ENCODE assay signal across 14 mouse cellular contexts in genomic region chr11:108930612-108931011, GRCm38 (mm10). TPM values are rescaled to one million over a fixed set of nuclear protein-coding genes. Genes with fewer than 3 reads are reported as not detected.
A peak's percentile ranks its signal among the peaks of the same experiment; 100 is the strongest.
DNase-seq lines count a peak whose midpoint lies in the region; ATAC-seq lines count a peak whose summit lies in the region.
"Had no signal": no experiment of that assay in that cellular context is flagged by ENCODE, and none has a peak within 500 bp of the region (broad histone marks: within the 10 kb centered on the region; RNA-seq: fewer than 3 reads in every experiment).

No protein-coding gene starts in this region.

- H3K27ac ChIP-seq in embryonic facial prominence, embryonic 10.5 days (replicated peaks), result peak overlapping the region; percentile 69
- peak overlapping the region; percentile 57 for H3K27ac ChIP-seq in hindbrain, embryonic 14.5 days
- peak overlapping the region; percentile 74 for H3K27ac ChIP-seq in midbrain, embryonic 13.5 days
- H3K27ac ChIP-seq: limb, embryonic 15.5 days had no signal

- H3K4me2 ChIP-seq in hindbrain, embryonic 14.5 days (replicated peaks), result peak overlapping the region; percentile 68
- peak overlapping the region; percentile 89 for H3K4me2 ChIP-seq in midbrain, embryonic 13.5 days (replicated peaks)
- H3K4me2 ChIP-seq: limb, embryonic 15.5 days had no signal

- H3K9me3 ChIP-seq in embryonic facial prominence, embryonic 10.5 days, result peaks cover 6% of the 10 kb centered on the region; the same call in 1 of the 2 replicates
- no peaks in the 10 kb centered on the region for H3K9me3 ChIP-seq in hindbrain, embryonic 14.5 days (ENCODE audit: control insufficient read depth, low read length)
- no peaks in the 10 kb centered on the region for H3K9me3 ChIP-seq in midbrain, embryonic 13.5 days
- H3K9me3 ChIP-seq: limb, embryonic 15.5 days had no signal

- H3K27me3 ChIP-seq in embryonic facial prominence, embryonic 10.5 days (replicated peaks; ENCODE audit: low read depth, poor library complexity, severe bottlenecking), result peaks cover 36% of the 10 kb centered on the region
- H3K27me3 ChIP-seq in hindbrain, embryonic 14.5 days (ENCODE audit: control insufficient read depth, insufficient read depth, low read length), result no peaks in the 10 kb centered on the region
- H3K27me3 ChIP-seq in midbrain, embryonic 13.5 days, result no peaks in the 10 kb centered on the region
- H3K27me3 ChIP-seq: limb, embryonic 15.5 days had no signal

- peaks cover 88% of the 10 kb centered on the region for H3K4me1 ChIP-seq in embryonic facial prominence, embryonic 10.5 days
- peaks cover 78% of the 10 kb centered on the region for H3K4me1 ChIP-seq in hindbrain, embryonic 14.5 days (replicated peaks; ENCODE audit: control insufficient read depth, insufficient read depth, low read length)
- peaks cover 90% of the 10 kb centered on the region for H3K4me1 ChIP-seq in midbrain, embryonic 13.5 days (replicated peaks)

- ATAC-seq in hindbrain, embryonic 14.5 days (ENCODE audit: low FRiP score), result no peak
- no peak for ATAC-seq in midbrain, embryonic 13.5 days
- no peak for ATAC-seq in megakaryocyte-erythroid progenitor cell, adult 5-6 weeks (replicated peaks; ENCODE audit: low FRiP score, low TSS enrichment, poor library complexity, severe bottlenecking)
- ATAC-seq: lung, postnatal 0 days had no signal

- peaks cover 96% of the 10 kb centered on the region for H3K36me3 ChIP-seq in embryonic facial prominence, embryonic 10.5 days (replicated peaks)
- H3K36me3 ChIP-seq in hindbrain, embryonic 14.5 days (replicated peaks; ENCODE audit: control insufficient read depth, insufficient read depth), result peaks cover 37% of the 10 kb centered on the region
- H3K36me3 ChIP-seq in midbrain, embryonic 13.5 days, result peaks cover 38% of the 10 kb centered on the region
- H3K36me3 ChIP-seq: G1E had no signal

- WGBS in embryonic facial prominence, embryonic 10.5 days, result 24% methylated on average over 3 of the region's 3 CpGs
- 19% methylated on average over 3 of the region's 3 CpGs for WGBS in hindbrain, embryonic 14.5 days
- 19% methylated on average over 3 of the region's 3 CpGs for WGBS in midbrain, embryonic 13.5 days

- H3K4me3 ChIP-seq in embryonic facial prominence, embryonic 10.5 days, result peak overlapping the region; percentile 29
- no peak overlapping the region for H3K4me3 ChIP-seq in hindbrain, embryonic 14.5 days (replicated peaks; ENCODE audit: low read length)
- no peak overlapping the region; the same call in 1 of the 2 replicates for H3K4me3 ChIP-seq in midbrain, embryonic 13.5 days (replicated peaks)
- H3K4me3 ChIP-seq: limb, embryonic 15.5 days had no signal

- H3K9ac ChIP-seq in hindbrain, embryonic 14.5 days, result peak overlapping the region; percentile 31; the same call in 1 of the 2 replicates
- peak overlapping the region; percentile 55 for H3K9ac ChIP-seq in midbrain, embryonic 13.5 days (replicated peaks)
- H3K9ac ChIP-seq: limb, embryonic 15.5 days had no signal

- DNase-seq in embryo, embryonic 10.5 days (ENCODE audit: low spot score), result peak; percentile 61
- DNase-seq in embryo, embryonic 11 days, result no peak
- DNase-seq in embryonic facial prominence, embryonic 10.5 days (ENCODE audit: low spot score), result peak; percentile 55
- no peak for DNase-seq in hindbrain, embryonic 14.5 days (ENCODE audit: low spot score)
- no peak for DNase-seq in gastrocnemius, postnatal 25 days
- no peak for DNase-seq in cerebellum, adult 11-12 months
- DNase-seq: cerebellum, adult 2 months; layer of hippocampus, adult 9-11 months; thymus, postnatal 14 days had no signal

RNA-seq across cellular contexts. Expression of gene Axin2, which starts 10.5 kb away (rescaled TPM):
- polyA plus RNA-seq in embryonic facial prominence, embryonic 10.5 days (2016; fragmentation: Nextera tagmentation; extraction: Ambion mirVana), result 12.7 and 15.3 TPM in 2 replicates
- 9.0 and 11.7 TPM in 2 replicates for polyA plus RNA-seq in hindbrain, embryonic 14.5 days (2014; fragmentation: Nextera tagmentation; extraction: Ambion mirVana)
- 15.4 and 17.2 TPM in 2 replicates for polyA plus RNA-seq in midbrain, embryonic 13.5 days (2015; fragmentation: Nextera tagmentation; extraction: Ambion mirVana)
- total RNA-seq in gastrocnemius, postnatal 25 days (2021), result 1 to 10 TPM; 9.5 to 9.8 TPM
- 1.3 and 5.7 TPM in 2 replicates for total RNA-seq in megakaryocyte-erythroid progenitor cell, adult 5-6 weeks (2014; fragmentation: Nextera tagmentation)
- total RNA-seq in megakaryocyte-erythroid progenitor cell, adult 5-6 weeks (2017), result 0.38 and 2.0 TPM in 2 replicates
- total RNA-seq: G1E had no signal
- polyA plus RNA-seq: G1E had no signal

Comparison
In these comparisons a context has a peak if more than half of its experiments do, and no peak if none do; other contexts are left out.
1. DNase-seq: peak in embryo, embryonic 10.5 days (single experiment) and embryonic facial prominence, embryonic 10.5 days (single experiment); none in embryo, embryonic 11 days (single experiment), hindbrain, embryonic 14.5 days (single experiment), gastrocnemius, postnatal 25 days (single experiment) and cerebellum, adult 11-12 months (single experiment).
2. Peak in every context shown above with its lines, with median percentiles within 50 percentile points of each other: H3K27ac ChIP-seq.